Mouse (Mus musculus) layer of hippocampus, adult 2 months (tissue): ENCODE results near the gene Cluap1. TPM values are rescaled to one million over a fixed set of nuclear protein-coding genes. Genes with fewer than 3 reads are reported as not detected.
"Not testable (repeated sequence)": the region's sequence is repeated elsewhere in the genome, so short reads cannot be mapped to it uniquely, and the experiment has no call there.

Experiments
- DNase-seq, 2 experiments: peaks; one replicate each; pipeline ENCODE4 v3.0.0; 2022; ENCODE audit warnings: low spot score in 2 of 2
- H3K27ac ChIP-seq: fragments of 200-600 bp; 2 replicates; pipeline ENCODE4 v1.8.1; 2022
- H3K4me3 ChIP-seq: fragments of 200-600 bp; 2 replicates; pipeline ENCODE4 v1.8.1; 2022; ENCODE audit warnings: mild to moderate bottlenecking
- CTCF ChIP-seq: fragments of 200-600 bp; conservative IDR thresholded peaks from 2 replicates; pipeline ENCODE4 v1.8.1; 2022; ENCODE audit warnings: antibody characterized with exemption, mild to moderate bottlenecking, moderate library complexity
- microRNA-seq, 2 experiments: library from miRNA; unstranded; fragments of <30 nt; microRNA quantifications; one replicate each; pipeline ENCODE4 v1.2.0; 2021
- total RNA-seq, 2 experiments: library from RNA; stranded (reverse); gene quantifications; 2 replicates each; pipeline ENCODE4 v1.2.3; 2021

Cluap1 gene
- total RNA-seq, 2 experiments from 2014 or later = 32.7 to 37.9 TPM

DNA sequence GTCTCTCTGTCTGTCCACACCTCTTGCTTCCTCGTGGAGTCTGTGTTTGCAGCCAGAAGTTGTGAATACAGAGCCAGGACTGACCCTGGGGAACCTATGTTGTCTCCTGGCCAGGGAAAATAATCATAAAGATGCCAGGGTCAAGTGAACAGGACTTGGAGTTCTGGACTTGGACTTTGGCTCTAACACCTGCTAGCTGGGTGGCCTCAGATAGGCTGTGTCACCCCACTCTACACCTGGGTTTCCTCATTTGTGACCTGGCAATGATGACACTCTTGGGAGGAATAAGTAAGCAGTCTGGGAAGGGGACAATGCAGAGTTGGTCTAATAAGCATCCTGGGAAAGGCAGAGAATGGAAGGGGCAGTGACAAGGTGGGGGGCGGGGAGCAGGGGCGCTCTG, 56.9 kb downstream of the Cluap1 start:
- DNase-seq = no peak
- H3K27ac ChIP-seq = no peak overlapping the region
- H3K4me3 ChIP-seq = no peak overlapping the region
- TF ChIP-seq CTCF = no peak

DNA sequence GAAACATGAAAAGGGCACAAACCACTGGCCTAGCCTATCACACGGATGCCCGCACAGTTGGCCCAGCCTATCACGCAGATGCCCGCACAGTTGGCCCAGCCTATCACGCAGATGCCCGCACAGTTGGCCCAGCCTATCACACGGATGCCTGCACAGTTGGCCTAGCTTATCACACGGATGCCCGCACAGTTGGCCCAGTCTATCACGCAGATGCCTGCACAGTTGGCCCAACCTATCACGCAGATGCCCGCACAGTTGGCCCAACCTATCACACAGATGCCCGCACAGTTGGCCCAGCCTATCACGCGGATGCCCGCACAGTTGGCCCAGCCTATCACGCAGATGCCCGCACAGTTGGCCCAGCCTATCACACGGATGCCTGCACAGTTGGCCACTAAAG, 65.9 kb downstream of the Cluap1 start:
- DNase-seq, H3K4me3 ChIP-seq, H3K27ac ChIP-seq: not testable (repeated sequence)

DNA sequence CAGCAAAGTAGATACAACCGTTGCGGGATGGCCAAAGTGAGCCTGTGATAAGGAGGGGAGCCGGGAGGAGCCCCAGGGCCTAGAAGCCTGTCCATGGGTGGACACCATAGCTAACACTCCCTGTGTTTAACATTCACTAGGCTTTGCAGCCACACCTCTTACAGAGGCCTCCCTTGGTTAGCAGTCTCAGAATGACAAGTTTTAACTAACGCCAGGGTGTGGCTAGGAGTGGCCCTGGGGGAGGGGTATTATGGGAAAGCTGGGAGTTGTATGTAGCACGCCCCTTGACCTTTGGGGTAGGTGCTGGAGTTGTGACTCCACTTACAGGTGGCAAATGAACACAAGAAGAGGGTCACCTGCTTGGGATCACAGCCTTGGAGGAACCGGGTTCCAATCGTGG, 67.1 kb downstream of the Cluap1 start:
- no peak overlapping the region for H3K4me3 ChIP-seq
- no peak overlapping the region for H3K27ac ChIP-seq
- no peak for TF ChIP-seq CTCF
- DNase-seq = no peak

DNA sequence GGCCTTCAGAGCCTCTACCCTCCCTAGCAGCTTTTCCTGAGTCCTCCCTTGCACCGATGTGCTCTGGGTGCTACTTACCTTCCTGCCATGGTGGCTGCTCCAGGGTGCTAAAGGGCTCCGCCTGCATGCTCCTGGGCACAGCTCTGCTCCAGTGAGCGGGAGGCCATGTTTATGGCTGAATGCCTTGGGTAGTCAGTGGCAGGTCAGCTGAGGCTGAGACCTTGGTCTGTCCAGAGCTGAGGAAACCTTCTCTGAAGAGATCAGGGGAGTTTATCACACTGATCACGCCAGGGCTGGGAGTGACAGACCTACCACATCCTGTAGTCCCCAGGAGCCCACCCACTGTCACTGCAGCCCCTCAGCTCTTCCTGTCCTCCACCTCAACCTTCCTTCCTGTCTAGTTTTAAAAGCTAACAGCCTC, 67.7 kb downstream of the Cluap1 start, which contains the start of gene Nlrc3:
Gene Nlrc3, minus strand, starts transcription at position 382 of the 421 bp plus-strand sequence.
- no peak for TF ChIP-seq CTCF
- no peak for DNase-seq
- H3K27ac ChIP-seq = no peak within 1 kb of the TSS
- H3K4me3 ChIP-seq = no peak within 1 kb of the TSS

DNA sequence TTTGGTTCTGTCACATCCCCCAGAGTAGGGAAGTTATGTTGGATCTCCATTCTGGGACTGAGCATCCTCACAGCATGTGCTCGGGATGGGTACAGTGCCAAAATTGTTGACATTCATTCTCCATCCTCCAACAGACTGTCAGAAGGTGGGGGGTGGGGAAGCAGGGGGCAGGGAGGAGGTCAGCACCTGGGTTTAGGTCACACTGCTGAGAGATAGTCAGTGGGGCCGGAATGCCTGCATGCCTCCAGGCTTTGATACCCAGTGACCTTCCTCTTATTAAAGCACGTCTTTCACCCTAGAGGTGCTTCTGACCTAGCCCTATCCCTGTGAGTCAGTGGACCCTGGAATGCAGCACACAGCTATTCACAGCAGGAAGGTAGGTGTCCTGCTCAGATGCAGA, 68.1 kb downstream of the Cluap1 start:
- no peak for TF ChIP-seq CTCF
- Histone ChIP-seq H3K4me3 (no peak overlapping the region), H3K27ac (no peak overlapping the region)
- no peak for DNase-seq

DNA sequence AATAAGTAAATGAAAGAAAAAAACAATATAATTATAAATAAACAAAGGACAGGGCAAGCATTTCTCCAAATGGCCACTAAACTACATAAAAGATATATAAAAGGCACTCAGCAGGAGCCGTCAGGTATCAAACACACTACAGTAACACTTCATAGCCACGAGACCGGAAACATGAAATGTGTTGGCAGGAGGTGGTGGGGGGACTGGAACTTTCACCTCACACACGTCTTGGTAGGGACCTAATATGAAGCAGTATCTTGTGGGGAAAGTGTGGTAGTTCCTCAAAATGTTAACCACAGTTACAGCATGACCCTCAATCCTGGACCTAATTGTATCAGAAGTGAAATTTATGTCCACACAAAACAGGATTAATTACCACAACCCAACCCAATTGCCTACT, 73.6 kb downstream of the Cluap1 start:
- DNase-seq = no peak
- H3K27ac ChIP-seq = no peak overlapping the region
- no peak overlapping the region for H3K4me3 ChIP-seq
- TF ChIP-seq CTCF = no peak

DNA sequence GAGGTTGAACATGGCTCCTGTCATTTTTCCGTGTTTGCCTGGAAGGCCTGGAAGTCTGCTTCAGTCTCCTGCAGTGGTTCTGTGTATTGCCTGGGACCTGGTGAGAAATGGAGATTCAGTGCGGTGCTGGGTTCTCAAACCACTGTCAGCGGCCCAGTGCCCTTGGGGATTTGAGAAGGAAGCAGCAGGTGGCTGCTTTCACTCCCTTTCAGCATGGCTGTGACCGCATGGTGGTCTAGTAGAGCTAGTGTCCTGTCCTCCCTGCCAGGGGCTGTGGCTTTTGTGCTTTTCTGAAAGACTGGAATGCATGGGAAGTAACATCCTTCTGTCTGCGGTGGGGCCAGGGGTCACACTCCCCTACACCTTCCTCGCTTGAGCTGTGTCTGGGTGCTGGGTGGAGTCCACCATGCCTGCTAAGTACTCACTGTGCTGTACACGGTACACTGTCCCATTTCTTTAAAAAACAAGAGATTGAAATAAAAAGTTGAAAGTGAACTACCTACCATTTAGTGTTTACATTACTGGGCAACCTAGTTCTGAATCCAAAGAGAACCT, 74.6 kb downstream of the Cluap1 start:
- DNase-seq = no peak
- no peak overlapping the region for H3K27ac ChIP-seq
- TF ChIP-seq CTCF = no peak
- H3K4me3 ChIP-seq = no peak overlapping the region

DNA sequence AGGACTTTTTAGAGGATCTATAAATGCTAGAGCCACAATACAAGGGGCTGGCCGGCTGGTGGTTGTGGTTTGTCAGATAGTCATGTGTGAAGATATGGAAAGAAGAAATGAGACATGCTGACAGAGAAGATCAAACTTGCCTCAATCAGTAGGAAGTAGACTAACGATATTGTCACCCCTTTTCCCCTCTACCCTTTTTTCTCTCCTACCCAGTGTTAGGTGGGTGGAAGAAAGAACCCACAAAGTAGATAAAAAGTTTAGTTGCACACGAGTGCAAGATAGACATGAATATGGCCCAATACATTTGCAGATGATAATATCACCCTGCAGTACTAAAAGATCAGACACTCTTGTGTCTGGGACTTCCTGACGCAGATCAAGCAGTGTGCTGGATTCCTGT, 79.8 kb downstream of the Cluap1 start:
- Histone ChIP-seq H3K27ac (no peak overlapping the region), H3K4me3 (no peak overlapping the region)
- TF ChIP-seq CTCF = no peak
- no peak for DNase-seq

Small RNA genes lying within 50 kb of the gene (microRNA-seq; reads per million reads assigned to microRNA genes)
- 0 reads per million in 2 experiments for gene Gm23493

Other genes with a start within 250 kb of the Cluap1 start
- not detected for gene Mefv, start 190.7 kb upstream of the Cluap1 start, total RNA-seq
- 10 to 100 TPM; 20.1 to 20.9 TPM for gene Zfp263, start 164.7 kb upstream of the Cluap1 start, total RNA-seq
- gene Olfr15, start 77.9 kb upstream of the Cluap1 start, total RNA-seq = not detected
- 1 to 10 TPM; 4.8 to 5.3 TPM for gene Zfp174, start 61.5 kb upstream of the Cluap1 start, total RNA-seq
- gene Naa60, start 36.4 kb upstream of the Cluap1 start, total RNA-seq = 10 to 100 TPM; 89.3 to 95.2 TPM
- gene Zfp597, start 24.2 kb upstream of the Cluap1 start, total RNA-seq = 10 to 100 TPM; 21.3 to 23.0 TPM
- gene Gm20695, start 24.2 kb upstream of the Cluap1 start, total RNA-seq = under 1 TPM in 1 of 2 experiments, not detected in 1; 0.91 TPM
- gene 1700037C18Rik, start 112 bp upstream of the Cluap1 start, total RNA-seq = 1 to 10 TPM; 4.2 to 4.7 TPM
- gene Nlrc3, start 67.8 kb downstream of the Cluap1 start, total RNA-seq = 1 to 10 TPM; 1.6 to 2.5 TPM
- 10 to 100 TPM; 39.6 to 44.0 TPM for gene Slx4, start 95.0 kb downstream of the Cluap1 start, total RNA-seq
- not detected for gene Dnase1, start 128.1 kb downstream of the Cluap1 start, total RNA-seq
- gene Trap1, start 169.0 kb downstream of the Cluap1 start, total RNA-seq = 10 to 100 TPM; 70.7 to 70.9 TPM